Mouse (Mus musculus): Measurements from ENCODE around the gene Myh9.

Gene Myh9

GRCm38 (mm10) chr15:77843046-77843445 lies 1.1 kb upstream of the Myh9 start:
- DNase-seq (ENCODE audit: low spot score): no peak

- peak; percentile 38 for DNase-seq (ENCODE audit: low spot score)
Observed at GRCm38 (mm10) chr15:77841361-77842046, 471 bp downstream of the Myh9 start.

GRCm38 (mm10) chr15:77840450-77841360 lies 1.3 kb downstream of the Myh9 start:
- DNase-seq (ENCODE audit: low spot score): no peak

- no peak for DNase-seq (ENCODE audit: low spot score)
Observed at GRCm38 (mm10) chr15:77839529-77840286, 2.3 kb downstream of the Myh9 start.

- DNase-seq (ENCODE audit: low spot score): no peak
Observed at GRCm38 (mm10) chr15:77838530-77839387, 3.2 kb downstream of the Myh9 start.

GRCm38 (mm10) chr15:77837444-77838117 lies 4.4 kb downstream of the Myh9 start:
- no peak for DNase-seq (ENCODE audit: low spot score)

- no peak for DNase-seq (ENCODE audit: low spot score)
Observed at GRCm38 (mm10) chr15:77836692-77837443, 5.1 kb downstream of the Myh9 start.

GRCm38 (mm10) chr15:77835930-77836653 lies 5.9 kb downstream of the Myh9 start:
- DNase-seq (ENCODE audit: low spot score): no peak

GRCm38 (mm10) chr15:77834336-77835268 lies 7.4 kb downstream of the Myh9 start:
- DNase-seq (ENCODE audit: low spot score): no peak

- DNase-seq (ENCODE audit: low spot score): no peak
Observed at GRCm38 (mm10) chr15:77833731-77834130, 8.2 kb downstream of the Myh9 start.

GRCm38 (mm10) chr15:77833083-77833482 lies 8.9 kb downstream of the Myh9 start:
- no peak for DNase-seq (ENCODE audit: low spot score)

GRCm38 (mm10) chr15:77832458-77832904 lies 9.5 kb downstream of the Myh9 start:
- no peak for DNase-seq (ENCODE audit: low spot score)

GRCm38 (mm10) chr15:77831754-77832457 lies 10.1 kb downstream of the Myh9 start:
- no peak for DNase-seq (ENCODE audit: low spot score)

GRCm38 (mm10) chr15:77831138-77831579 lies 10.8 kb downstream of the Myh9 start:
- no peak for DNase-seq (ENCODE audit: low spot score)

- no peak for DNase-seq (ENCODE audit: low spot score)
Observed at GRCm38 (mm10) chr15:77830481-77831137, 11.4 kb downstream of the Myh9 start.

GRCm38 (mm10) chr15:77829542-77829941 lies 12.4 kb downstream of the Myh9 start:
- no peak for DNase-seq (ENCODE audit: low spot score)

GRCm38 (mm10) chr15:77828910-77829309 lies 13.1 kb downstream of the Myh9 start:
- DNase-seq (ENCODE audit: low spot score): no peak
